Mouse (Mus musculus) C2C12 (cell line): ENCODE measurements around the gene Iqsec1. TPM values are rescaled to one million over a fixed set of nuclear protein-coding genes. Genes with fewer than 3 reads are reported as not detected.

Experiments used
- H3K27me3 ChIP-seq: one replicate; pipeline ENCODE4 v1.6.1; 2011; ENCODE audit not compliant: control insufficient read depth, insufficient read depth, insufficient read length
- H3K36me3 ChIP-seq: one replicate; pipeline ENCODE4 v1.6.1; 2011; ENCODE audit not compliant: control insufficient read depth, insufficient read depth
- H3K4me3 ChIP-seq: one replicate; pipeline ENCODE4 v1.5.1; 2011; ENCODE audit warnings: mild to moderate bottlenecking, control low read depth; ENCODE audit not compliant: poor library complexity, insufficient read depth, severe bottlenecking
- H3K79me2 ChIP-seq: one replicate; pipeline ENCODE4 v1.6.1; 2011; ENCODE audit not compliant: control insufficient read depth, insufficient read depth
- H3K79me3 ChIP-seq: one replicate; pipeline ENCODE4 v1.6.1; 2011; ENCODE audit warnings: low read depth, control low read depth
- H3ac ChIP-seq: one replicate; pipeline ENCODE3; 2011; ENCODE audit warnings: low read depth; ENCODE audit not compliant: control insufficient read depth, insufficient read length
- CEBPB ChIP-seq: IDR thresholded peaks from one replicate; pipeline ENCODE4 v1.6.1; 2011; ENCODE audit warnings: low read depth, mild to moderate bottlenecking, control low read depth, moderate library complexity
- CTCF ChIP-seq: IDR thresholded peaks from one replicate; pipeline ENCODE4 v1.5.1; 2011; ENCODE audit not compliant: control insufficient read depth, insufficient read depth, insufficient read length
- FOSL1 ChIP-seq: IDR thresholded peaks from one replicate; pipeline ENCODE4 v1.8.0; 2011; ENCODE audit warnings: mild to moderate bottlenecking, low read length; ENCODE audit not compliant: poor library complexity, insufficient read depth, severe bottlenecking
- MAX ChIP-seq: IDR thresholded peaks from one replicate; pipeline ENCODE4 v1.6.1; 2011; ENCODE audit warnings: mild to moderate bottlenecking, control low read depth
- MYOD1 ChIP-seq: IDR thresholded peaks from one replicate; pipeline ENCODE4 v1.6.1; 2011; ENCODE audit warnings: low read depth; ENCODE audit not compliant: control insufficient read depth, insufficient read length
- MYOG ChIP-seq: IDR thresholded peaks from one replicate; pipeline ENCODE4 v1.6.1; 2011; ENCODE audit not compliant: control insufficient read depth, insufficient read length; ENCODE audit errors: extremely low read depth
- USF1 ChIP-seq: IDR thresholded peaks from one replicate; pipeline ENCODE4 v1.6.1; 2011; ENCODE audit warnings: low read depth, mild to moderate bottlenecking, control low read depth, moderate library complexity
- polyA plus RNA-seq: library from polyadenylated mRNA; unstranded; fragments of >200 nt; fragmentation: generic; extraction: Trizol; gene quantifications from one replicate; pipeline ENCODE4 v1.2.1, GENCODE M21; 2012; ENCODE audit warnings: missing spikeins

Iqsec1 gene
- polyA plus RNA-seq, 1 experiment: 20.6 TPM

DNA sequence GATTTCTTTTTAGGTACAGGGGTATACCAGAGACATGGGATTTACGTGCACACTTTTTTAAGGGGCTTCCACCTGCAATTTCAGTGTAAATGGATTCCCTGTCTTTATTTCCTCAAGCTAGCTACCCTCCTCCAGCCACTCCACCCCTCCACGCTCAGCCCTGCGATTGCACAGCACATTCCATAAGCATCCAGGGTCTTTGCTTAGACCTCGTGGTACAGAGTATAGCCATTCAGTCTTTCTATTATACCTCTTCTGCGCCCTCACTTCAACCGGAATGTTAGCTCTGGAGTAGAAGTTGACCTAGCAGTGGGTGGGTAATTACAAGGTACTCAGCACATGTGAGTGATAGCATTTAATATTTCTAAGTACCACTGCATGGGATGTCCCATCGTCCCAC, 13.1 kb upstream of the Iqsec1 start:
- Histone ChIP-seq H3K27me3 (peaks cover 6% of the 10 kb centered on the region), H3ac (no peak overlapping the region), H3K36me3 (no peaks in the 10 kb centered on the region), H3K79me2 (no peaks in the 10 kb centered on the region), H3K79me3 (no peaks in the 10 kb centered on the region), H3K4me3 (no peak overlapping the region)
- TF ChIP-seq MYOG: no peak
- no peak for TF ChIP-seq MYOD1
- no peak for TF ChIP-seq USF1
- TF ChIP-seq CEBPB: no peak
- TF ChIP-seq CTCF: no peak
- TF ChIP-seq MAX: no peak
- no peak for TF ChIP-seq FOSL1

DNA sequence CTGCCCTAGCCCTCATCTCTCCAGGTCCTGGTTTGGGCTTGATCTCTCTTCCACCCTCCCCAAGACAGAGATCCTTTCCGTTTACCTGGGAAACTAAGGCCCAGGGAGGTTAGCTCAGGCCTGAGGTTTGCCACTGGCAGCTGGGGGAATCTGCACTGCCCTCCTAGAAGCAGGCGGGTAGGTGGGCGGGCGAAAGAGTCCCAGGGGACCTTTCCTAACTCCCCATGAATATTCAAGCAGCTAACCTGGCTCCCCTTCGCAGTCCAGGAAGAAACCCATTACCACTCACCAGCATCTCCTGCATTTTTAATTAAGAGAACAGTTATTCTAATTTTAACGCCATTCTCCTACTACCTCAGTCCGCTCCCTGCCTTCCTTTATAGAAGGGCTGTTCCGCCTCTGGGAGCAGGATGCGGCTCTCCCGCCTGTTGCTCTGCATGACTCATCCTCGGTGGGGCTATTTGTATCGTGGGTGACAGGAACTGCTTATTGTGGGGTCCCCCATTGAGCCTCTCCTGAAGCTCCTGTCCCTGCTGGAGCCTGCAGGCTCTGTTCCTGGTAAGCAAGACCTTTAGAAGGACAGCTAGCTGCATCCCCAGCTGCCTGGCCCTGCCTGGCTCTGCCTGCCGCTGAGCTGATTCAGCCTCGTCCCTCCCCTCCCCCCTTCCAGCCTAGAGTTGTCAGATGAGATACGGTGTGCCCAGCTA, 12.5 kb upstream of the Iqsec1 start:
- no peaks in the 10 kb centered on the region for H3K79me2 ChIP-seq
- TF ChIP-seq MAX: no peak
- TF ChIP-seq USF1: no peak
- H3K27me3 ChIP-seq: peaks cover under 1% of the 10 kb centered on the region
- no peaks in the 10 kb centered on the region for H3K79me3 ChIP-seq
- no peak overlapping the region for H3ac ChIP-seq
- H3K36me3 ChIP-seq: no peaks in the 10 kb centered on the region
- no peak overlapping the region for H3K4me3 ChIP-seq

DNA sequence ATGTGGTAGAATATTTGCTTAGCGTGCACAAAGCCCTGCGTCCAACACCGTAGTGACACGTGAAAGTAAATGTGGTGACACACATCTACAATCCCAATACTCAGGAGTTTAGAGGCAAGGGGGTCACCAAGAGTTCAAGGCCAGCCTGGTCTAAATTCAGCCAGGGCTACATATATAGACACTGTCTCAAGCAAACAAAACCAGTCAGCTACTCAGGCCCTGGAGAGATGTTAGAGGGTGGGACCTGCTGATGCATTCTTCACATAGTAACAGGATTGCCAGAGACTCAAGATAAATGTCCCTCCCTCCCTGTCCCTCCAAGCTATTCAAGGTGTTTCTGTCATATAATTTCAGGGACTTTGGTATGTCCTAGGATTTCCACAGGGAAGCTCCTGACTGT, 10.7 kb upstream of the Iqsec1 start:
- H3K79me2 ChIP-seq: no peaks in the 10 kb centered on the region
- H3K4me3 ChIP-seq: no peak overlapping the region
- no peaks in the 10 kb centered on the region for H3K27me3 ChIP-seq
- TF ChIP-seq CTCF (no peak), MYOD1 (no peak), MYOG (no peak), CEBPB (no peak), MAX (no peak), USF1 (no peak), FOSL1 (no peak)
- no peak overlapping the region for H3ac ChIP-seq
- H3K36me3 ChIP-seq: no peaks in the 10 kb centered on the region
- H3K79me3 ChIP-seq: no peaks in the 10 kb centered on the region

DNA sequence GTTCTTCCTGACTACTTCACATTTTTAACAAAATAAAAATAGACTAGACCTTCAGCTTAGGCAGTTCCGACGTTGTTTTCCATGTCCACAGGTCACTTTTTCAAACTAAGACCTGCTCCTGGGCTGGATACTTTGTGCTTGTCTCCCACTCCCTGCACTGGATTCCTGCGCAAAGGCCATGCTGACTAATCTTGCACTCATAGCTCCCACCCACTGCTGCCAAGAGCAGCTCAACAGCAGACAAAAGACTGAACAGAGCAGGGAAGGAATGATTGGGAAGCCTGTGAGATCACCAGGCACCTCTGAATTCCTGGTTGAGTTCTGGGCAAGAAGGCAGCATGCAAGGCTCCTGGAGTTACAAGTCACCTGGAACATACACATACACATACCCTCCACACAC, 8.5 kb upstream of the Iqsec1 start:
- Histone ChIP-seq H3K27me3 (no peaks in the 10 kb centered on the region), H3K79me2 (no peaks in the 10 kb centered on the region), H3K4me3 (no peak overlapping the region), H3ac (no peak overlapping the region), H3K79me3 (no peaks in the 10 kb centered on the region), H3K36me3 (no peaks in the 10 kb centered on the region)
- TF ChIP-seq FOSL1: no peak
- TF ChIP-seq CEBPB: no peak
- no peak for TF ChIP-seq MYOG
- no peak for TF ChIP-seq MYOD1
- no peak for TF ChIP-seq MAX
- no peak for TF ChIP-seq CTCF
- TF ChIP-seq USF1: no peak

DNA sequence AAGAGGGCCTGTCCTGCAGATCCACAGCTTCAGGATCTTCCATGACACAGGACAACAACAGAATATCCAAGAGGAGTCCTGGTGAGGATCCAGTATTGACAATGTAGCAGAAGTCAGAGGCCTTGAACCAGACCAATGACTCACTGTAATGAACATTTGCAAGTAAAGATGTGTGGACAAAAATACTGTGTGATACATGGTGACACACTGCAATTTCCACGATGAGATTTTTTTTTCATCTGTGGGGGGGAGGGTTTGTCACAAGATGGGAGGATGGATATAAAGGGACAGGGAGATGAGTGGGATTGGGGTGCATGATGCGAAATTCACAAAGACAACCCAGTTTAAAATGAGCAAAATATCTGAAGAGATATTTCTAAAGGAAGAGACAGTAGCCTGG, 7.7 kb upstream of the Iqsec1 start:
- TF ChIP-seq USF1 (no peak), MYOG (no peak), FOSL1 (no peak), MAX (no peak)
- no peaks in the 10 kb centered on the region for H3K79me3 ChIP-seq
- no peak overlapping the region for H3ac ChIP-seq
- H3K4me3 ChIP-seq: no peak overlapping the region
- no peaks in the 10 kb centered on the region for H3K79me2 ChIP-seq
- H3K36me3 ChIP-seq: no peaks in the 10 kb centered on the region
- no peaks in the 10 kb centered on the region for H3K27me3 ChIP-seq

DNA sequence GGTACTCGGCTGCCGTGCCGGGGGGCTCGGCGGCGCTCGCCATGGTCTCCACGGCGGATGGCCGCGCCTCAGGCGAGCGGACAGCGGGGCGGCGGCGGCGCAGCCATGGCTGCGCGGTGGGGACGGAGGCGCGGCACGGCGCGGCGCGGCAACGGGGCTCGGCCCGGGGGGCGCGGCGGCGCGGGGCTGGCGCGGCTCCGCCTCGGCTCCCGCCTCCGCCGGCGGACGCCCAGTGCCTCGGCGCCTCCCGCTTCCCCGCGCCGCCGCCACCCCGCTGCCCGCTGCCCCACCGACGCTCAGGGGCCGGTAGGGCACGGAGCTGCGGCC, 223 bp downstream of the Iqsec1 start:
- Histone ChIP-seq H3K79me2 (no peaks in the 10 kb centered on the region), H3K79me3 (no peaks in the 10 kb centered on the region), H3ac (peak overlapping the region; percentile 32), H3K27me3 (peaks cover 32% of the 10 kb centered on the region), H3K4me3 (peak overlapping the region; percentile 6), H3K36me3 (no peaks in the 10 kb centered on the region)
- TF ChIP-seq MYOD1: no peak
- TF ChIP-seq FOSL1: no peak
